Mouse (Mus musculus): ENCODE data around the gene Mup11.
"Not testable (repeated sequence)": the region's sequence is repeated elsewhere in the genome, so short reads cannot be mapped to it uniquely, and the experiment has no call there.

Gene Mup11

GRCm38 (mm10) chr4:60662311-60662710, at the start of gene Mup11:
Gene Mup11 (minus strand): TSS chr4:60662411.
- DNase-seq (ENCODE audit: inconsistent ontology term): not testable (repeated sequence)
